Mouse (Mus musculus): Measurements from ENCODE around the gene Ube2g1. TPM values are rescaled to one million over a fixed set of nuclear protein-coding genes. Genes with fewer than 3 reads are reported as not detected.

Gene Ube2g1
- polyA plus RNA-seq (2015; fragmentation: Nextera tagmentation; extraction: Ambion mirVana): 84.5 and 85.2 TPM in 2 replicates

DNA sequence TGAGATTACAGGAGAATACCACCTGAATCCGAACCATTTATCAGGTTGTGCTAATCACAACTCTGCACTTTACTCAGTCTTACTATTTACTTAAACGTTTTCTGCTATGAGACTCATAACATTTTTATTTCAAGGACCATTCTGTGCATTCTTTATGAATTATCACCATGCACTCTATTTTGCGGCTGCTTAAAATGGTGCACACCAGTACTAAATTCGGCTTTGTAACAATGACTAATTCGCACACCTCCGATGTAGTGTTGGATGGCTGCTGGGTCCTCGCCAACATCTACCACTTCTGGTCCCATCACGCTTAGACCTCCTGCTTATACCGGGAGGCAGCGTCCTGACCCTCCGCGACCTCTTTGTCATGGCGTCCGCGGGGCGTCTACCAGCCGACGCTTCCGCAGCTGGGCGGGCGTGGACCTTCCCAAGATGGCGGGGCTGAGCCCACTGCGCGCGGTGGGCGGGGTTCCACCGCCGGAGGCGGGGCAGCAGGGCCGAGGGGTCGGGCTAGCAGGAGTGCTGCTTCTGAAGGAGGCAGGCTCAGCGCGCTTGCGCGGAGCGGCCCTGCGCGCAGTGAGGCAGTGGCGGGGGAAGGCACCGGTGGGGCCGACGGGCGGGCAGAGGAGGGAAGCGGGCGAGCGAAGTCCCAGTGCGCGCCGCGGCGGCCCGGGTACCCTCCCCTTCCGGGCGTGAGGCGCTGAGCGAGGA lies at the start of gene Ube2g1:
Gene Ube2g1 (plus strand): TSS at position 590 of the 714 bp plus-strand sequence.
- WGBS: 2% methylated on average over 40 of the region's 56 CpGs

DNA sequence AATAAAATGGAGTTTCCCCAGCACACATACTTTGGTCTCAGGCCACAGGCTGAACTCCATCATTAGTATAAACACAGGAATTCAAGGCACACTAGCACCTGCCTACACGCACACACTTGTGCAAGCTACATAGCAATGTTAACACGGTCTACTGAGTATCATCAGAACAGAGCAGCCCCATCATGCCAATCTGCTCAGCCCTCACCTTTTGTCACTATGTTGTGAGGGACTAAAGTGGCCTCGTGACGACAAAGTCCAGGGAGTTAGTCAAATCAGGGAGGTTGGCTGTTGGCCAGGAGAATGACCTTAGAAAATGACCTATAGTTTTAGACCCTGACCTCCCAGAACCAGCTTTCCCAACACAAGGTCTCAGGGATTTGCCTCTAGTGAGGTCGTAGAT lies 48.9 kb upstream of the Ube2g1 start:
- no peaks in the 10 kb centered on the region for H3K9me3 ChIP-seq
- ATAC-seq (ENCODE audit: low FRiP score, low read depth): no peak
- no peak overlapping the region for H3K9ac ChIP-seq
- WGBS: 66% methylated on average over 5 of the region's 5 CpGs
- H3K4me3 ChIP-seq: no peak overlapping the region
- H3K27me3 ChIP-seq: no peaks in the 10 kb centered on the region
- H3K4me1 ChIP-seq (replicated peaks): no peaks in the 10 kb centered on the region
- no peaks in the 10 kb centered on the region for H3K36me3 ChIP-seq
- H3K27ac ChIP-seq (replicated peaks): no peak overlapping the region
- H3K4me2 ChIP-seq: no peak overlapping the region

More for the DNA sequence above, at the start of gene Ube2g1:
- H3K4me3 ChIP-seq: peak within 1 kb of the TSS; percentile 94
- H3K9ac ChIP-seq: peak within 1 kb of the TSS; percentile 93
- peak; percentile 96 for ATAC-seq (ENCODE audit: low FRiP score, low read depth)
- peaks cover 29% of the 10 kb centered on the region for H3K4me1 ChIP-seq (replicated peaks)
- H3K4me2 ChIP-seq: peak within 1 kb of the TSS; percentile 74
- no peaks in the 10 kb centered on the region for H3K36me3 ChIP-seq
- H3K9me3 ChIP-seq: no peaks in the 10 kb centered on the region
- H3K27ac ChIP-seq (replicated peaks): peak within 1 kb of the TSS; percentile 98
- H3K27me3 ChIP-seq: no peaks in the 10 kb centered on the region

- no peak for ATAC-seq (ENCODE audit: low FRiP score, low read depth)
- H3K9ac ChIP-seq: no peak overlapping the region
- H3K36me3 ChIP-seq: no peaks in the 10 kb centered on the region
- no peak overlapping the region for H3K27ac ChIP-seq (replicated peaks)
- WGBS: 78% methylated on average over 3 of the region's 3 CpGs
- H3K27me3 ChIP-seq: no peaks in the 10 kb centered on the region
- H3K4me1 ChIP-seq (replicated peaks): no peaks in the 10 kb centered on the region
- H3K4me3 ChIP-seq: no peak overlapping the region
- H3K9me3 ChIP-seq: no peaks in the 10 kb centered on the region
- no peak overlapping the region for H3K4me2 ChIP-seq
Observed at GRCm38 (mm10) chr11:72560661-72561060, 46.4 kb upstream of the Ube2g1 start.

DNA sequence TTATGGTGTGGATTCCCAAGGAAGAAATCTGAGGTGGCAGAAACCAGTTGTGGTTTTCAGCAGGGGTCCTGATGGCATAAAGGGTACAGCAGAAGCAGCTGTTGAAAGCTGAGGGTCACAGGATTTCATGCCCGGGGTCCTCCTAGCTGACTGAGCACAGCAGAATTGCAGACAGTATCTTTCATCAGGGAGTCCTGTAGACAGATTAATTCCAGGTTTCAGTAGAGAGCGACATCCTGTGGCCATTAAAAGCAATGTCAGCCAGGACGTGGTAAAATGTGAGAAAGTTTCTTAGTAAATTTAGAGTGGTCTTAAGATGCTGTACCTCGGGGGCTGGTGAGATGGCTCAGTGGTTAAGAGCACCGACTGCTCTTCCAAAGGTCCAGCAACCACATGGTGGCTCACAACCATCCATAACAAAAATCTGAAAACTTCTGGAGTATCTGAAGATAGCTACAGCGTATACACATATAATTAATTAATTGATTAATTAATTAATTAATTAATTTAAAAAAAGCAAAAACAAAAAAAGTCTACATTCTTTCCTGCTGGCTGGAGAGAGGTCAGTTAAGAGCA lies 42.8 kb upstream of the Ube2g1 start:
- 21% methylated on average over 6 of the region's 6 CpGs for WGBS
- peak; percentile 71 for ATAC-seq (ENCODE audit: low FRiP score, low read depth)
- Histone ChIP-seq H3K4me3 (no peak overlapping the region), H3K36me3 (no peaks in the 10 kb centered on the region), H3K9ac (no peak overlapping the region), H3K9me3 (no peaks in the 10 kb centered on the region), H3K4me2 (no peak overlapping the region), H3K27ac (replicated peaks) (no peak overlapping the region), H3K4me1 (replicated peaks) (no peaks in the 10 kb centered on the region), H3K27me3 (no peaks in the 10 kb centered on the region)

GRCm38 (mm10) chr11:72566304-72566703 lies 40.8 kb upstream of the Ube2g1 start:
- H3K4me3 ChIP-seq: no peak overlapping the region
- no peaks in the 10 kb centered on the region for H3K9me3 ChIP-seq
- WGBS: 84% methylated on average over 7 of the region's 7 CpGs

GRCm38 (mm10) chr11:72566816-72567338 lies 40.2 kb upstream of the Ube2g1 start:
- WGBS: 42% methylated on average over 9 of the region's 10 CpGs
- H3K36me3 ChIP-seq: no peaks in the 10 kb centered on the region
- no peak overlapping the region for H3K9ac ChIP-seq
- no peaks in the 10 kb centered on the region for H3K9me3 ChIP-seq
- no peak overlapping the region for H3K4me3 ChIP-seq
- no peak for ATAC-seq (ENCODE audit: low FRiP score, low read depth)
- no peak overlapping the region for H3K27ac ChIP-seq (replicated peaks)
- no peaks in the 10 kb centered on the region for H3K27me3 ChIP-seq
- no peak overlapping the region for H3K4me2 ChIP-seq
- H3K4me1 ChIP-seq (replicated peaks): 0 out of 2 replicates have a peak, but pooled peaks cover 3% of the 10 kb centered on the region

More at GRCm38 (mm10) chr11:72566304-72566703, 40.8 kb upstream of the Ube2g1 start:
- no peaks in the 10 kb centered on the region for H3K27me3 ChIP-seq
- H3K4me2 ChIP-seq: no peak overlapping the region
- H3K36me3 ChIP-seq: no peaks in the 10 kb centered on the region
- no peak overlapping the region for H3K9ac ChIP-seq
- no peak for ATAC-seq (ENCODE audit: low FRiP score, low read depth)
- 0 out of 2 replicates have a peak, but pooled peaks cover 3% of the 10 kb centered on the region for H3K4me1 ChIP-seq (replicated peaks)
- no peak overlapping the region for H3K27ac ChIP-seq (replicated peaks)

DNA sequence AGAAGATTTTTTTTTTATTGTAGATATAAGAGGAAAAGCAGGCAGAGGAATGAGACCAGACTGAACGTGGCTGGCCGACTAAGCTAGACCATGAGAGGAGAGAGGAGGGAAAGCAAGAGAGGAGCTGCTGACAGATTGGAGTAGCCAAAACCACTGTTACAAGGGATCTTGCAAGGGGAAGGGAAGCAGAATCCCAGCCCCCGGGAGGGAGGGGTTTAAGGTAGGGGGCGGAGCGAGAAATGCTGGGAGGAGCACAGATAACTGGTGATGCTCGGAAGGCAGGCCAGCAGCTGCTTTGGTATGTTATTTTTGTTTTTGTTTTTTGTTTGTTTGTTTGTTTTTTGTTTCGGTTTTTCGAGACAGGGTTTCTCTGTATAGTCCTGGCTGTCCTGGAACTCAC lies 38.0 kb upstream of the Ube2g1 start:
- WGBS: 66% methylated on average over 8 of the region's 8 CpGs
- no peak overlapping the region for H3K27ac ChIP-seq (replicated peaks)
- H3K36me3 ChIP-seq: no peaks in the 10 kb centered on the region
- H3K9ac ChIP-seq: no peak overlapping the region
- H3K4me2 ChIP-seq: no peak overlapping the region
- no peak overlapping the region for H3K4me3 ChIP-seq
- no peaks in the 10 kb centered on the region for H3K27me3 ChIP-seq
- H3K4me1 ChIP-seq (replicated peaks): 0 out of 2 replicates have a peak, but pooled peaks cover 3% of the 10 kb centered on the region
- no peaks in the 10 kb centered on the region for H3K9me3 ChIP-seq
- ATAC-seq (ENCODE audit: low FRiP score, low read depth): no peak

- Histone ChIP-seq H3K4me3 (peak overlapping the region; percentile 35; the same call in 1 of the 2 replicates), H3K4me1 (replicated peaks) (0 out of 2 replicates have a peak, but pooled peaks cover 3% of the 10 kb centered on the region), H3K9me3 (no peaks in the 10 kb centered on the region), H3K9ac (no peak overlapping the region), H3K27me3 (no peaks in the 10 kb centered on the region), H3K4me2 (peak overlapping the region; percentile 56), H3K27ac (replicated peaks) (no peak overlapping the region), H3K36me3 (no peaks in the 10 kb centered on the region)
- 71% methylated on average over 11 of the region's 11 CpGs for WGBS
- ATAC-seq (ENCODE audit: low FRiP score, low read depth): no peak
Observed at GRCm38 (mm10) chr11:72569671-72570318, 37.3 kb upstream of the Ube2g1 start.

GRCm38 (mm10) chr11:72570319-72570979 lies 36.6 kb upstream of the Ube2g1 start:
- 4% methylated on average over 18 of the region's 18 CpGs for WGBS
- 0 out of 2 replicates have a peak, but pooled peaks cover 3% of the 10 kb centered on the region for H3K4me1 ChIP-seq (replicated peaks)
- H3K36me3 ChIP-seq: no peaks in the 10 kb centered on the region
- 0 out of 2 replicates have a peak overlapping the region, but pooled peaks have one; percentile 15 for H3K27ac ChIP-seq (replicated peaks)
- peak overlapping the region; percentile 56 for H3K4me2 ChIP-seq
- H3K4me3 ChIP-seq: peak overlapping the region; percentile 35
- H3K9ac ChIP-seq: peak overlapping the region; percentile 40
- peak; percentile 86 for ATAC-seq (ENCODE audit: low FRiP score, low read depth)
- no peaks in the 10 kb centered on the region for H3K9me3 ChIP-seq
- no peaks in the 10 kb centered on the region for H3K27me3 ChIP-seq

DNA sequence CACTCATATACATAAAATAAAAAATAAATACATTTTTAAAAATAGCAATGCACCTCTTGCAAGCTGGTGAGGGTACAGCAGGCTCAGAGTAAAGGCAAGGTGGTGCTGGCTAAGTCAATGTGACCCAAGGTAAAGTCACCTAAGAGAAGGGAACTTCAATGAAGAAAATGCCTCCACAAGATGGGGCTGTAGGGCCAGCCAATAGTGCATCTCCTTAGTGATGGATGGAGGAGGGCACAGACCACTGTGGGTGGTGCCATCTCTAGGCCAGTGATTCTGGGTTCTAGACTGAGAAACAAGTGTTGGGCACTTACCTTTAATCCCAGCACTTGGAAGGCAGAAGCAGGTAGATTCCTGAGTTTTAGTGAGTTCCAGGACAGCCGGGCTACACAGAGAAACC lies 33.3 kb upstream of the Ube2g1 start:
- H3K9ac ChIP-seq: no peak overlapping the region
- H3K4me2 ChIP-seq: no peak overlapping the region
- no peaks in the 10 kb centered on the region for H3K9me3 ChIP-seq
- no peaks in the 10 kb centered on the region for H3K27me3 ChIP-seq
- no peak overlapping the region for H3K4me3 ChIP-seq
- no peak overlapping the region for H3K27ac ChIP-seq (replicated peaks)
- no peak for ATAC-seq (ENCODE audit: low FRiP score, low read depth)
- peaks cover 14% of the 10 kb centered on the region for H3K4me1 ChIP-seq (replicated peaks)
- WGBS: 90% methylated on average over 1 of the region's 1 CpGs
- no peaks in the 10 kb centered on the region for H3K36me3 ChIP-seq

DNA sequence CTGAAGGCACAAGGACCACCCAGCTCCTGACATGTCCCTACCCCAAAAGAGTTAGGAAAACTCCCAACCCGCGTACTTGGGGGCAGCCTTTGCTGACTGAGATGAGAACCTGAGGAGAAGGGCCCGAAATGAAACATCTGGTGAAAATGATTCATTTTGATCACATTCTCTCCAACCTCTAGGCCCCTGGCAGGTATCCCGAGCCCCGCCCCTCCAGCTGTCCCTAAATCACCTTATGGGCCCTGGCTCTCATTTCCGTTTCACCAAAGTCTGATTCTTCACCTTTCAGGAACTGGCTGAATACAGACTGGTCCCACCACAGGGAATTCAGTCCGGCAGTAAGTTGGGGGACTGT lies 31.0 kb upstream of the Ube2g1 start:
- Histone ChIP-seq H3K27me3 (no peaks in the 10 kb centered on the region), H3K4me2 (peak overlapping the region; percentile 68), H3K9ac (no peak overlapping the region), H3K4me1 (replicated peaks) (peaks cover 11% of the 10 kb centered on the region), H3K27ac (replicated peaks) (no peak overlapping the region), H3K36me3 (no peaks in the 10 kb centered on the region), H3K9me3 (no peaks in the 10 kb centered on the region), H3K4me3 (peak overlapping the region; percentile 30)
- ATAC-seq (ENCODE audit: low FRiP score, low read depth): no peak
- WGBS: 24% methylated on average over 7 of the region's 7 CpGs
